Mouse (Mus musculus): Measurements from ENCODE around the gene Rcbtb2.

The Rcbtb2 gene

GRCm38 (mm10) chr14:73116301-73116700, 6.5 kb upstream of the Rcbtb2 start:
- no peak for DNase-seq (ENCODE audit: low read depth, low spot score)

GRCm38 (mm10) chr14:73116938-73117337, 5.9 kb upstream of the Rcbtb2 start:
- DNase-seq (ENCODE audit: low read depth, low spot score) = no peak

- DNase-seq (ENCODE audit: low read depth, low spot score) = no peak
Measured at GRCm38 (mm10) chr14:73117411-73118392, 5.1 kb upstream of the Rcbtb2 start.

GRCm38 (mm10) chr14:73118482-73119347, 4.1 kb upstream of the Rcbtb2 start:
- no peak for DNase-seq (ENCODE audit: low read depth, low spot score)

- DNase-seq (ENCODE audit: low read depth, low spot score) = no peak
Measured at GRCm38 (mm10) chr14:73119459-73119858, 3.4 kb upstream of the Rcbtb2 start.

GRCm38 (mm10) chr14:73119966-73120365, 2.9 kb upstream of the Rcbtb2 start:
- DNase-seq (ENCODE audit: low read depth, low spot score) = no peak

GRCm38 (mm10) chr14:73122211-73122922, 470 bp upstream of the Rcbtb2 start:
- no peak for DNase-seq (ENCODE audit: low read depth, low spot score)

GRCm38 (mm10) chr14:73123381-73123780, 544 bp downstream of the Rcbtb2 start:
- no peak for DNase-seq (ENCODE audit: low read depth, low spot score)

GRCm38 (mm10) chr14:73123786-73124185, 949 bp downstream of the Rcbtb2 start:
- no peak for DNase-seq (ENCODE audit: low read depth, low spot score)

GRCm38 (mm10) chr14:73130519-73130918, 7.7 kb downstream of the Rcbtb2 start:
- DNase-seq (ENCODE audit: low read depth, low spot score) = no peak

GRCm38 (mm10) chr14:73131856-73132410, 9.1 kb downstream of the Rcbtb2 start:
- DNase-seq (ENCODE audit: low read depth, low spot score) = no peak

GRCm38 (mm10) chr14:73132731-73133130, 9.9 kb downstream of the Rcbtb2 start:
- DNase-seq (ENCODE audit: low read depth, low spot score) = no peak

- no peak for DNase-seq (ENCODE audit: low read depth, low spot score)
Measured at GRCm38 (mm10) chr14:73137234-73137633, 14.4 kb downstream of the Rcbtb2 start.

GRCm38 (mm10) chr14:73138483-73138882, 15.6 kb downstream of the Rcbtb2 start:
- no peak for DNase-seq (ENCODE audit: low read depth, low spot score)

GRCm38 (mm10) chr14:73139866-73140265, 17.0 kb downstream of the Rcbtb2 start:
- no peak for DNase-seq (ENCODE audit: low read depth, low spot score)

GRCm38 (mm10) chr14:73141800-73142199, 19.0 kb downstream of the Rcbtb2 start:
- no peak for DNase-seq (ENCODE audit: low read depth, low spot score)

- DNase-seq (ENCODE audit: low read depth, low spot score) = peak; percentile 24
Measured at GRCm38 (mm10) chr14:73142421-73142895, 19.6 kb downstream of the Rcbtb2 start.

GRCm38 (mm10) chr14:73142896-73143709, 20.3 kb downstream of the Rcbtb2 start:
- peak; percentile 54 for DNase-seq (ENCODE audit: low read depth, low spot score)

GRCm38 (mm10) chr14:73143710-73144420, 21.0 kb downstream of the Rcbtb2 start:
- DNase-seq (ENCODE audit: low read depth, low spot score) = no peak

- no peak for DNase-seq (ENCODE audit: low read depth, low spot score)
Measured at GRCm38 (mm10) chr14:73145531-73145930, 22.7 kb downstream of the Rcbtb2 start.
